Mouse (Mus musculus) limb, embryonic 10.5 days (tissue): ENCODE measurements around the gene Ccdc39. TPM values are rescaled to one million over a fixed set of nuclear protein-coding genes. Genes with fewer than 3 reads are reported as not detected.

Experiments
- DNase-seq: peaks from one replicate; pipeline ENCODE4 v3.0.0-alpha.2; 2017; ENCODE audit warnings: low spot score
- H3K27ac ChIP-seq: fragments of 300-500 bp; sonication (generic); 2 replicates; pipeline ENCODE4 v1.5.1; 2016; ENCODE audit warnings: mild to moderate bottlenecking
- H3K27me3 ChIP-seq: fragments of 300-500 bp; sonication (generic); 2 replicates; pipeline ENCODE4 v1.6.1; 2016; ENCODE audit warnings: low read depth, mild to moderate bottlenecking; ENCODE audit not compliant: poor library complexity, severe bottlenecking
- H3K36me3 ChIP-seq: fragments of 300-500 bp; sonication (generic); 2 replicates; pipeline ENCODE4 v1.6.1; 2016; ENCODE audit warnings: mild to moderate bottlenecking, moderate library complexity
- H3K4me1 ChIP-seq: fragments of 300-500 bp; sonication (generic); 2 replicates; pipeline ENCODE4 v1.6.1; 2016
- H3K4me3 ChIP-seq: fragments of 300-500 bp; sonication (generic); 2 replicates; pipeline ENCODE4 v1.5.1; 2016; ENCODE audit warnings: mild to moderate bottlenecking, moderate library complexity
- H3K9me3 ChIP-seq: fragments of 300-500 bp; sonication (generic); replicated peaks from 2 replicates; pipeline ENCODE4 v1.6.1; 2016; ENCODE audit warnings: mild to moderate bottlenecking
- WGBS: fragments of 180-500 bp; shearing (Covaris S2); methylation state at CpG from one replicate; pipeline ENCODE4 v1.1.7; 2016; 5-methylcytosine and 5-hydroxymethylcytosine counted together
- polyA plus RNA-seq: library from polyadenylated mRNA; unstranded; fragments of >200 nt; fragmentation: Nextera tagmentation; extraction: Ambion mirVana; gene quantifications from 2 replicates; pipeline ENCODE4 v1.2.1, GENCODE M21; 2016

The Ccdc39 gene
- 4.3 and 5.4 TPM in 2 replicates for polyA plus RNA-seq

GRCm38 (mm10) chr3:33843801-33844632 is at the start of gene Ccdc39:
Gene Ccdc39, minus strand, starts transcription at chr3:33844310.
- Histone ChIP-seq H3K27me3 (no peaks in the 10 kb centered on the region), H3K9me3 (no peaks in the 10 kb centered on the region), H3K4me3 (peak within 1 kb of the TSS; percentile 65), H3K36me3 (no peaks in the 10 kb centered on the region), H3K27ac (peak within 1 kb of the TSS; percentile 87), H3K4me1 (peaks cover 14% of the 10 kb centered on the region)
- DNase-seq = peak; percentile 84
- WGBS = 8% methylated on average over 26 of the region's 26 CpGs

DNA sequence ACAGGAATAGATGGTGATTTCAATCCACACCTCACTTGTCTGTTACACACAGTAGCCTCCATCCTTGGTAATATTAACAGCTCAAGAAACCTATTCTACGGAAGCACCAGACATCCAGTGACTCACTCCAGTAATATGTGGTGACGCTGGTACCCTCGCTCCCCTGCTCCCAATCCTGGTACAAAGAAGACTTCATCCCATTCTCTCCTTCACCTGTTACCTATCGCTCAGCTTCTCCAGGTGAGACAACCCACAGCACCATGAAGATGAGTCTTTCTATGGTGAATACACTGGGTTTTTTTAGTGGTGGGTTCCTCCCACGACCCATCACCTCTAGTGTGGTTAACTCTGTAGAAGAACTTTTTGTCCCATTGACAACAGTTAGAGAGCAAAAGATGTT is 49.3 kb upstream of the Ccdc39 start:
- WGBS = 95% methylated on average over 5 of the region's 5 CpGs
- Histone ChIP-seq H3K27ac (no peak overlapping the region), H3K4me1 (peaks cover 7% of the 10 kb centered on the region), H3K4me3 (no peak overlapping the region), H3K9me3 (no peaks in the 10 kb centered on the region), H3K27me3 (no peaks in the 10 kb centered on the region), H3K36me3 (no peaks in the 10 kb centered on the region)
- DNase-seq = no peak

GRCm38 (mm10) chr3:33887438-33887837 is 43.3 kb upstream of the Ccdc39 start:
- no peak overlapping the region for H3K27ac ChIP-seq
- no peaks in the 10 kb centered on the region for H3K36me3 ChIP-seq
- no peaks in the 10 kb centered on the region for H3K9me3 ChIP-seq
- no peak for DNase-seq
- WGBS = 35% methylated on average over 8 of the region's 8 CpGs
- H3K4me3 ChIP-seq = no peak overlapping the region
- peaks cover 14% of the 10 kb centered on the region for H3K4me1 ChIP-seq
- no peaks in the 10 kb centered on the region for H3K27me3 ChIP-seq

GRCm38 (mm10) chr3:33883105-33883504 is 39.0 kb upstream of the Ccdc39 start:
- Histone ChIP-seq H3K4me1 (peaks cover 8% of the 10 kb centered on the region; the same call in 1 of the 2 replicates), H3K27ac (no peak overlapping the region), H3K36me3 (no peaks in the 10 kb centered on the region), H3K9me3 (no peaks in the 10 kb centered on the region; the same call in 1 of the 2 replicates), H3K4me3 (no peak overlapping the region), H3K27me3 (no peaks in the 10 kb centered on the region)
- DNase-seq = no peak
- 88% methylated on average over 6 of the region's 6 CpGs for WGBS

- H3K27ac ChIP-seq = no peak overlapping the region
- H3K4me3 ChIP-seq = no peak overlapping the region
- no peak for DNase-seq
- H3K4me1 ChIP-seq = peaks cover 8% of the 10 kb centered on the region; the same call in 1 of the 2 replicates
- H3K27me3 ChIP-seq = no peaks in the 10 kb centered on the region
- 83% methylated on average over 2 of the region's 2 CpGs for WGBS
- H3K36me3 ChIP-seq = no peaks in the 10 kb centered on the region
- H3K9me3 ChIP-seq = no peaks in the 10 kb centered on the region; the same call in 1 of the 2 replicates
Measured at GRCm38 (mm10) chr3:33882695-33883094, 38.6 kb upstream of the Ccdc39 start.

GRCm38 (mm10) chr3:33878661-33879060 is 34.6 kb upstream of the Ccdc39 start:
- Histone ChIP-seq H3K36me3 (no peaks in the 10 kb centered on the region), H3K4me3 (no peak overlapping the region), H3K27me3 (no peaks in the 10 kb centered on the region), H3K9me3 (no peaks in the 10 kb centered on the region; the same call in 1 of the 2 replicates), H3K4me1 (peaks cover 3% of the 10 kb centered on the region; the same call in 1 of the 2 replicates), H3K27ac (no peak overlapping the region)
- DNase-seq = no peak
- WGBS = 95% methylated on average over 6 of the region's 6 CpGs

GRCm38 (mm10) chr3:33874456-33875286 is 30.6 kb upstream of the Ccdc39 start:
- Histone ChIP-seq H3K4me3 (no peak overlapping the region), H3K27me3 (no peaks in the 10 kb centered on the region), H3K36me3 (no peaks in the 10 kb centered on the region), H3K4me1 (peaks cover 8% of the 10 kb centered on the region; the same call in 1 of the 2 replicates), H3K9me3 (no peaks in the 10 kb centered on the region; the same call in 1 of the 2 replicates), H3K27ac (no peak overlapping the region)
- WGBS = 89% methylated on average over 12 of the region's 12 CpGs
- no peak for DNase-seq

- DNase-seq = no peak
- Histone ChIP-seq H3K27ac (no peak overlapping the region), H3K27me3 (no peaks in the 10 kb centered on the region), H3K9me3 (no peaks in the 10 kb centered on the region; the same call in 1 of the 2 replicates), H3K4me3 (no peak overlapping the region), H3K4me1 (peaks cover 8% of the 10 kb centered on the region; the same call in 1 of the 2 replicates), H3K36me3 (no peaks in the 10 kb centered on the region)
- 77% methylated on average over 7 of the region's 7 CpGs for WGBS
Measured at GRCm38 (mm10) chr3:33873837-33874236, 29.7 kb upstream of the Ccdc39 start.

GRCm38 (mm10) chr3:33873366-33873765 is 29.3 kb upstream of the Ccdc39 start:
- H3K27me3 ChIP-seq = no peaks in the 10 kb centered on the region
- H3K9me3 ChIP-seq = no peaks in the 10 kb centered on the region; the same call in 1 of the 2 replicates
- H3K27ac ChIP-seq = no peak overlapping the region
- no peak for DNase-seq
- 91% methylated on average over 8 of the region's 8 CpGs for WGBS
- H3K36me3 ChIP-seq = no peaks in the 10 kb centered on the region
- no peak overlapping the region for H3K4me3 ChIP-seq
- peaks cover 8% of the 10 kb centered on the region; the same call in 1 of the 2 replicates for H3K4me1 ChIP-seq

- H3K4me3 ChIP-seq = no peak overlapping the region
- H3K27me3 ChIP-seq = no peaks in the 10 kb centered on the region
- H3K27ac ChIP-seq = no peak overlapping the region
- H3K36me3 ChIP-seq = no peaks in the 10 kb centered on the region
- no peaks in the 10 kb centered on the region for H3K9me3 ChIP-seq
- DNase-seq = no peak
- 0 out of 2 replicates have a peak, but pooled peaks cover 1% of the 10 kb centered on the region for H3K4me1 ChIP-seq
Measured at GRCm38 (mm10) chr3:33864000-33864540, 20.0 kb upstream of the Ccdc39 start.

DNA sequence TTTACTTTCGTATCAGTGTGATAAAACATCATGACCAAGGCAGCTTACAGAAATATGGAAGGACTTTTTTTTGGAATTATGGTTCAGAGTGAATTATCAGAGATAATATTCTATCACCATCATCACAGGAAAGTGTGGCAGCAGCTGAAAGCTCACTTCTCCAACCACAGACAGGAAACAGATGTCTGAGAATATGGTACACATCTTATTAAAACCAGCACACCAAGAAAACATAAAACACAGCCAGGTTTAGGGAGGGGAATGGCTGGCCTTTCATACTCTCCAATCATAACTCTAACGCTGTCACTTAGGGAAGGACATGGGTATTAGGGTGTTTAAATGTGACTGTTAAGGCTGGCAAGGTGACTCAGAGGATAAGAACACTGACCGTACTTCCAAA is 14.8 kb upstream of the Ccdc39 start:
- 83% methylated on average over 3 of the region's 3 CpGs for WGBS
- Histone ChIP-seq H3K4me1 (0 out of 2 replicates have a peak, but pooled peaks cover 3% of the 10 kb centered on the region), H3K9me3 (no peaks in the 10 kb centered on the region), H3K36me3 (no peaks in the 10 kb centered on the region), H3K27me3 (no peaks in the 10 kb centered on the region), H3K27ac (no peak overlapping the region), H3K4me3 (no peak overlapping the region)
- DNase-seq = no peak

DNA sequence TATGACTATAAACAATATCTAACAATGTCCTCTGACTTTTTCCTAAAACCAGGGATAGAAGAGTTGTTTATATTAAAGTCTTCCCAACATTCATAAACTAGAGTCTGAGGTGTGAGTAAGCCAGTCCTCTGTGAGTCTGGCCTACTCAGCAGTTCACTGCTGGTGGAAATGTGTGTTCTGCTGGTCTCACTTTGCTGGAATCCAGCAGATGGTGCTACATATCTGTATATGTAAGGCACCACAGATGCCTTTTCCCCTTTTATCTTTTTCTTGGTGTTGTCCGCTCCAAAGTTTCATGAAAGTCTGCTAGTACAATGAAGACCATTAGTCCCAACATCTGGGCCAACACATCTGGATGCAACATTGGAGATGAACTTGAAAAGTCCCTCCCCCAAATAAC is 9.0 kb upstream of the Ccdc39 start:
- H3K9me3 ChIP-seq = no peaks in the 10 kb centered on the region
- H3K4me1 ChIP-seq = no peaks in the 10 kb centered on the region
- H3K36me3 ChIP-seq = no peaks in the 10 kb centered on the region
- H3K4me3 ChIP-seq = no peak overlapping the region
- 91% methylated on average over 1 of the region's 1 CpGs for WGBS
- no peaks in the 10 kb centered on the region for H3K27me3 ChIP-seq
- no peak for DNase-seq
- H3K27ac ChIP-seq = no peak overlapping the region
